Mouse (Mus musculus): Measurements from ENCODE around the gene Pdzd7. TPM values are rescaled to one million over a fixed set of nuclear protein-coding genes. Genes with fewer than 3 reads are reported as not detected.
A peak's percentile ranks its signal among the peaks of the same experiment; 100 is the strongest.

Gene Pdzd7
- total RNA-seq, 2 experiments from 2014 or later = 3.3 to 5.8 TPM

- intact Hi-C loops (cut with DNase I) = loop anchor here (2.0 kb wide), 1 partner anchor 14 kb away; no protein-coding TSS in a partner anchor
- DNase-seq (ENCODE audit: low spot score in 2 of 2) = peak; percentile 67 to 72
These were observed 28.9 kb downstream of the Pdzd7 start for GRCm38 (mm10) chr19:45016341-45017215.

- peak; percentile 50 for DNase-seq (ENCODE audit: low spot score in 2 of 2)
- intact Hi-C loops (cut with DNase I) = loop anchor here (2.0 kb wide), 1 partner anchor 15 kb away; no protein-coding TSS in a partner anchor
These were observed 29.8 kb downstream of the Pdzd7 start for GRCm38 (mm10) chr19:45015518-45016281.

- DNase-seq (ENCODE audit: low spot score in 2 of 2) = peak in 1 of 2 experiments; percentile 49
- intact Hi-C loops (cut with DNase I) = no loop called here
These were observed 30.5 kb downstream of the Pdzd7 start for GRCm38 (mm10) chr19:45014981-45015402.

- intact Hi-C loops (cut with DNase I) = no loop called here
- no peak for DNase-seq (ENCODE audit: low spot score in 2 of 2)
These were observed 31.1 kb downstream of the Pdzd7 start, which contains the start of gene Lzts2 for GRCm38 (mm10) chr19:45014335-45014971. TSS of gene Lzts2 (plus strand) at chr19:45014414.

- DNase-seq (ENCODE audit: low spot score in 2 of 2) = no peak
- intact Hi-C loops (cut with DNase I) = no loop called here
These were observed 31.8 kb downstream of the Pdzd7 start for GRCm38 (mm10) chr19:45013581-45014225.

- intact Hi-C loops (cut with DNase I) = no loop called here
- DNase-seq (ENCODE audit: low spot score in 2 of 2) = no peak
These were observed 32.9 kb downstream of the Pdzd7 start for GRCm38 (mm10) chr19:45012636-45013035.

GRCm38 (mm10) chr19:45012219-45012618 is 33.3 kb downstream of the Pdzd7 start:
- intact Hi-C loops (cut with DNase I) = no loop called here
- DNase-seq (ENCODE audit: low spot score in 2 of 2) = no peak

- DNase-seq (ENCODE audit: low spot score in 2 of 2) = no peak
- intact Hi-C loops (cut with DNase I) = no loop called here
These were observed 34.9 kb downstream of the Pdzd7 start for GRCm38 (mm10) chr19:45010646-45011045.

- no peak for DNase-seq (ENCODE audit: low spot score in 2 of 2)
- intact Hi-C loops (cut with DNase I) = no loop called here
These were observed 37.9 kb downstream of the Pdzd7 start for GRCm38 (mm10) chr19:45007425-45008191.

- intact Hi-C loops (cut with DNase I) = no loop called here
- no peak for DNase-seq (ENCODE audit: low spot score in 2 of 2)
These were observed 38.5 kb downstream of the Pdzd7 start for GRCm38 (mm10) chr19:45007021-45007420.

GRCm38 (mm10) chr19:45005957-45006712 is 39.4 kb downstream of the Pdzd7 start, which contains the start of gene Mrpl43:
TSS of gene Mrpl43 (minus strand) at chr19:45006442.
- peak; percentile 95 to 97 for DNase-seq (ENCODE audit: low spot score in 2 of 2)
- intact Hi-C loops (cut with DNase I) = no loop called here

GRCm38 (mm10) chr19:45005444-45005843 is 40.1 kb downstream of the Pdzd7 start, which contains the start of gene Twnk:
TSS of gene Twnk (plus strand) at chr19:45005663.
- intact Hi-C loops (cut with DNase I) = no loop called here
- no peak for DNase-seq (ENCODE audit: low spot score in 2 of 2)

GRCm38 (mm10) chr19:45003740-45004516 is 41.6 kb downstream of the Pdzd7 start:
- DNase-seq (ENCODE audit: low spot score in 2 of 2) = no peak
- intact Hi-C loops (cut with DNase I) = no loop called here

- no peak for DNase-seq (ENCODE audit: low spot score in 2 of 2)
- intact Hi-C loops (cut with DNase I) = no loop called here
These were observed 43.2 kb downstream of the Pdzd7 start for GRCm38 (mm10) chr19:45002301-45002700.

- intact Hi-C loops (cut with DNase I) = no loop called here
- no peak for DNase-seq (ENCODE audit: low spot score in 2 of 2)
These were observed 45.9 kb downstream of the Pdzd7 start for GRCm38 (mm10) chr19:44999647-45000046.

GRCm38 (mm10) chr19:44997786-44998185 is 47.7 kb downstream of the Pdzd7 start:
- no peak for DNase-seq (ENCODE audit: low spot score in 2 of 2)
- intact Hi-C loops (cut with DNase I) = no loop called here

GRCm38 (mm10) chr19:44992712-44993111 is 52.8 kb downstream of the Pdzd7 start:
- DNase-seq (ENCODE audit: low spot score in 2 of 2) = no peak

More at GRCm38 (mm10) chr19:44992712-44993111, 52.8 kb downstream of the Pdzd7 start:
- intact Hi-C loops (cut with DNase I) = no loop called here

Data from left cerebral cortex, postnatal 36 days (tissue).